Mouse (Mus musculus) neural tube, embryonic 15.5 days (tissue): Measurements from ENCODE around the gene Parvg. TPM values are rescaled to one million over a fixed set of nuclear protein-coding genes. Genes with fewer than 3 reads are reported as not detected.

Experiments used
- ATAC-seq: fragments of 200-750 bp; cut with Nextera tagmentation; 2 replicates; pipeline ENCODE4 v1.8.0; 2017; ENCODE audit warnings: mild to moderate bottlenecking, moderate TSS enrichment, moderate library complexity; ENCODE audit not compliant: low FRiP score
- H3K27ac ChIP-seq: fragments of 300-500 bp; sonication (generic); replicated peaks from 2 replicates; pipeline ENCODE4 v1.5.1; 2015; ENCODE audit warnings: mild to moderate bottlenecking, inconsistent platforms
- H3K27me3 ChIP-seq: fragments of 300-500 bp; sonication (generic); replicated peaks from 2 replicates; pipeline ENCODE4 v1.6.1; 2015; ENCODE audit warnings: inconsistent platforms
- H3K36me3 ChIP-seq: fragments of 300-500 bp; sonication (generic); 2 replicates; pipeline ENCODE4 v1.6.1; 2015; ENCODE audit warnings: inconsistent platforms
- H3K4me1 ChIP-seq: fragments of 300-500 bp; sonication (generic); 2 replicates; pipeline ENCODE4 v1.6.1; 2015; ENCODE audit warnings: inconsistent platforms
- H3K4me2 ChIP-seq: fragments of 300-500 bp; sonication (generic); 2 replicates; pipeline ENCODE4 v1.6.1; 2015; ENCODE audit warnings: inconsistent platforms, mild to moderate bottlenecking, moderate library complexity
- H3K4me3 ChIP-seq: fragments of 300-500 bp; sonication (generic); replicated peaks from 2 replicates; pipeline ENCODE4 v1.5.1; 2015; ENCODE audit warnings: mild to moderate bottlenecking, inconsistent platforms
- H3K9ac ChIP-seq: fragments of 300-500 bp; sonication (generic); replicated peaks from 2 replicates; pipeline ENCODE4 v1.6.1; 2015; ENCODE audit warnings: mild to moderate bottlenecking, inconsistent platforms
- H3K9me3 ChIP-seq: fragments of 300-500 bp; sonication (generic); replicated peaks from 2 replicates; pipeline ENCODE4 v1.6.1; 2016; ENCODE audit warnings: inconsistent platforms
- WGBS: fragments of 180-500 bp; shearing (Covaris S2); methylation state at CpG from one replicate; pipeline ENCODE4 v1.1.7; 2015; ENCODE audit warnings: mixed read lengths; 5-methylcytosine and 5-hydroxymethylcytosine counted together
- polyA plus RNA-seq: library from polyadenylated mRNA; unstranded; fragments of >200 nt; fragmentation: Nextera tagmentation; extraction: Ambion mirVana; gene quantifications from 2 replicates; pipeline ENCODE4 v1.2.1, GENCODE M21; 2015

The Parvg gene
- polyA plus RNA-seq, 1 experiment from 2014 or later, result 1.1 TPM

DNA sequence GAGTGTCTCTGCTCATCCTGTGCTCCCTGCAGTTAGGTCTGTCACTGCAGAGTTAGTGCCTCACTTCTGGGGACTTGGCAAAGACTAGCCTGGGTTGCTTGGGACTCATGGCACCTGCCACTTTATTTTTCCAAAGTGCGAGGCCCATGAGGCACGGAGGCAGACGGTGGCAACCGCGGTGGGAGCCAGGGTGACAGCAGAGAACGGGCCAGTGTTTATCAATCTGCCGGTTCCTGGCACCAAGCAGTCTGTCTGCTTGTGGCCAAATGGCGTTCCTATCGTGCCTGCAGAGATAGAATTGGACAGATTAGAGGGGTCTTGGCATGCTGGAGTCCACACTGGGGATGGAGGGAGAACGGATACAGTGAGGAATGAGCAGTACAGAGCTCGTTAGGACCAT is 13.6 kb upstream of the Parvg start:
- H3K4me2 ChIP-seq, result no peak overlapping the region
- H3K9me3 ChIP-seq, result no peaks in the 10 kb centered on the region
- no peak overlapping the region for H3K4me3 ChIP-seq
- no peak overlapping the region for H3K27ac ChIP-seq
- no peaks in the 10 kb centered on the region; the same call in 1 of the 2 replicates for H3K27me3 ChIP-seq
- no peak for ATAC-seq
- no peaks in the 10 kb centered on the region for H3K36me3 ChIP-seq
- H3K9ac ChIP-seq, result peak overlapping the region; percentile 29; the same call in 1 of the 2 replicates
- peaks cover 42% of the 10 kb centered on the region for H3K4me1 ChIP-seq
- WGBS, result 56% methylated on average over 11 of the region's 11 CpGs

GRCm38 (mm10) chr15:84311295-84312085 is 12.3 kb upstream of the Parvg start:
- ATAC-seq, result no peak
- H3K27ac ChIP-seq, result no peak overlapping the region
- 84% methylated on average over 9 of the region's 9 CpGs for WGBS

DNA sequence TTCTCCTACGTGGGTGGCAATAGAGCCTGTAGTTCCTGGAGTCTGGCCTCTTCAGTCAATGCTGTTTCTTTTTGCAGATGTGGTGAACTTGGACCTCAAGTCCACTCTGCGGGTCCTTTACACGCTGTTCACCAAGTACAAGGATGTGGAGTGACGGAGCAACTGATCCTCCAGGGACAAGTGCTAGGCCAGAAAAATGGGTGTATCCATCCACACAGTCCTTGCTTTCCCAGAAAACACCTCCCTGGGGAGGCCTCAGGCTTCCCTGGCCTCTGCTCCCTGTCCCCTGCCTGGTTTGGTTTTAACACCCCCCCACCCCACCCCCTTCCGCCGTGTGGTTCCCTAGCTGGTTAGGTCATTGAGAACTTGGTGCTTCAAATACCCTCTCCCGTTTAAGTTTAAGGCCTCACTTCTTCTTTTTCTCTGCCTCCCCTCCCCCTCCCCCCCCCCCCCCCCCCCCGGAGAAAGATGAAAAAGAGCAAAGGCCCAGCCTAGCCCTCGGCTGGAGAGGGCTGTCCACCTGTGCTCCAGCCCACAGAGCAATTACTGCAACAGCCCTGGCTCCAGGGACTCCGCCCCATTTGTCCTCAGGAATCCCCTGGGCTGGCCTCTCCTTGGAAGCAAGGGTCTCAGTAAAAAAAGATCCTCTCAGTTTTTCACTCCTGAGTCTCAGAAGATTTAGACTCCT is 10.8 kb upstream of the Parvg start:
- Histone ChIP-seq H3K4me3 (no peak overlapping the region), H3K4me1 (peaks cover 42% of the 10 kb centered on the region), H3K9me3 (no peaks in the 10 kb centered on the region), H3K27me3 (no peaks in the 10 kb centered on the region; the same call in 1 of the 2 replicates), H3K9ac (no peak overlapping the region), H3K36me3 (no peaks in the 10 kb centered on the region), H3K4me2 (no peak overlapping the region), H3K27ac (no peak overlapping the region)
- ATAC-seq, result no peak
- 56% methylated on average over 9 of the region's 10 CpGs for WGBS

More at GRCm38 (mm10) chr15:84311295-84312085, 12.3 kb upstream of the Parvg start:
- Histone ChIP-seq H3K4me1 (peaks cover 42% of the 10 kb centered on the region), H3K4me2 (no peak overlapping the region), H3K4me3 (no peak overlapping the region), H3K36me3 (no peaks in the 10 kb centered on the region), H3K9ac (no peak overlapping the region), H3K9me3 (no peaks in the 10 kb centered on the region), H3K27me3 (no peaks in the 10 kb centered on the region; the same call in 1 of the 2 replicates)

DNA sequence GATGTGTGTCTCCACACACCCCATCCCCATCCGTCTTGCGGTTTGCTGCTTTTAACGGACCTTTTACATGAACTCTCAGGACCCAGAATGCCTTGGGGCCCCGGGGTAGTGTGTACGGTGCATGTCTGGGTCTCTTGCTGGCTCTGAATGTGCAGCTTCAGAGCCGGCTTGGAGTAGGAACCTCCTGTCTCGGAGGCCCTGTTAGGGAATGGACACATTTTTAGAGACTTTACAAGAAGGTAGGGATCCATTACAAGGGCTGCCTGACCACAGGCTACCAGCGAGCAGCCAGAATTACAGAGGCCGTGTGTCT is 10.3 kb upstream of the Parvg start:
- no peak overlapping the region for H3K4me2 ChIP-seq
- ATAC-seq, result no peak
- H3K9me3 ChIP-seq, result no peaks in the 10 kb centered on the region
- no peak overlapping the region for H3K4me3 ChIP-seq
- H3K27me3 ChIP-seq, result no peaks in the 10 kb centered on the region; the same call in 1 of the 2 replicates
- no peaks in the 10 kb centered on the region for H3K36me3 ChIP-seq
- 28% methylated on average over 9 of the region's 9 CpGs for WGBS
- H3K4me1 ChIP-seq, result peaks cover 42% of the 10 kb centered on the region
- H3K9ac ChIP-seq, result no peak overlapping the region
- no peak overlapping the region for H3K27ac ChIP-seq

- no peak for ATAC-seq
- peaks cover 42% of the 10 kb centered on the region for H3K4me1 ChIP-seq
- H3K4me2 ChIP-seq, result no peak overlapping the region
- WGBS, result 21% methylated on average over 18 of the region's 18 CpGs
- peak overlapping the region; percentile 35; the same call in 1 of the 2 replicates for H3K27ac ChIP-seq
- H3K9me3 ChIP-seq, result no peaks in the 10 kb centered on the region
- no peaks in the 10 kb centered on the region for H3K36me3 ChIP-seq
- no peak overlapping the region for H3K9ac ChIP-seq
- H3K27me3 ChIP-seq, result no peaks in the 10 kb centered on the region; the same call in 1 of the 2 replicates
- H3K4me3 ChIP-seq, result no peak overlapping the region
Observed at GRCm38 (mm10) chr15:84314420-84315080, 9.3 kb upstream of the Parvg start.

- Histone ChIP-seq H3K27me3 (no peaks in the 10 kb centered on the region; the same call in 1 of the 2 replicates), H3K27ac (peak overlapping the region; percentile 58), H3K4me2 (no peak overlapping the region), H3K4me1 (peaks cover 37% of the 10 kb centered on the region), H3K4me3 (no peak overlapping the region), H3K9me3 (no peaks in the 10 kb centered on the region), H3K36me3 (no peaks in the 10 kb centered on the region), H3K9ac (no peak overlapping the region)
- WGBS, result 40% methylated on average over 15 of the region's 15 CpGs
- no peak for ATAC-seq
Observed at GRCm38 (mm10) chr15:84315276-84316046, 8.4 kb upstream of the Parvg start.

DNA sequence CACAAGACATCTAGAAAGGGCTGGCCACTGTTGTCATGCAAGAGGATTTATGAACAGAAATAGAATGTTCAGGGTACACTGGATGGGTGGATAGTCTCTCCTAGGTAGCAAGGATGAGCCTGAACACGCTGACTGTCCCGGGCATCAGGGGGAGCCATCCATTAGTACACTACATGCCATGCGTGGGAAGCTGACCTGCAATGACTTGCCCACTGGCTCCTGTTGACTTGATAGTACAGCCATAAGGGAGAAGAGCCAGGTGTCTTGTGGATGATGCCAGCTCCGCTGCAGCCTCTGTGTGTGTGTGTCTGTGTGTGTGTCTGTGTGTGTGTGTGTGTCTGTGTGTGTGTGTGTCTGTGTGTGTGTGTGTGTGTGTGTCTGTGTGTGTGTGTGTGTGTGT is 4.4 kb upstream of the Parvg start:
- no peaks in the 10 kb centered on the region for H3K27me3 ChIP-seq
- H3K4me1 ChIP-seq, result peaks cover 14% of the 10 kb centered on the region
- no peak overlapping the region for H3K27ac ChIP-seq
- no peak overlapping the region for H3K4me3 ChIP-seq
- 93% methylated on average over 4 of the region's 4 CpGs for WGBS
- no peak overlapping the region for H3K9ac ChIP-seq
- H3K36me3 ChIP-seq, result no peaks in the 10 kb centered on the region
- H3K9me3 ChIP-seq, result no peaks in the 10 kb centered on the region
- no peak overlapping the region for H3K4me2 ChIP-seq
- no peak for ATAC-seq

DNA sequence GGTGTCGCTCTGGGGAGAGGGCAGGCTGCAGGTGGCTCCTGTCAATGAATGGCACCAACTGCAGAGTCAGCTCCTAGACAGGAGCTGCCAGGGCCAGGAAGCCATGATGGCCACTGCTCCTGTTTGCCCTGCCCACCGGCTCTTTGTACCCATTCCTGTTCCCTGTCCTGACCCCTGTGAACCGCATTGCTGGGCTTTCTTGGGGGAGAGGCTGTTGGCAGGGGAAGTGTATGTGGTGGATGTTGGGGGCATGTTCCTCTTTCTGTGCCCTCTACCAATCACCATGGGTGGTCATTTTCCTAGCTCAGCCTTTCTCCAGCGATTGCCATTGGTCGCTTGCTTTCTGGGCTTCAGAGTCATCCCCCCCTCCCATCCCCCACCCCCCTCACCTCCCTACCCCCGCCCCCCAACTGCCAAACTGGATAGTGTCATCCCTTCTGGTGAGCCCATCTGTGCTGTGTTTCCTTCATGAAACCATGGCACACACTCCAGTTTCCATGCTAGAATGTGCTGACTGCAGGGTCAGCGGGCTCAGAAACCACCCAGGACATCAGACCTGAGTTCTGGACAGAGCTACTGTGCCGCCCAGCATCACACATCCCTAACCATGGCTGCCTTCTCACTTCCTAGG is 2.2 kb upstream of the Parvg start:
- no peak for ATAC-seq
- Histone ChIP-seq H3K9me3 (no peaks in the 10 kb centered on the region), H3K4me3 (no peak overlapping the region), H3K4me1 (no peaks in the 10 kb centered on the region), H3K9ac (no peak overlapping the region), H3K27me3 (no peaks in the 10 kb centered on the region), H3K27ac (no peak overlapping the region), H3K36me3 (no peaks in the 10 kb centered on the region), H3K4me2 (no peak overlapping the region)
- WGBS, result 86% methylated on average over 8 of the region's 8 CpGs

GRCm38 (mm10) chr15:84324870-84325553 is 1.2 kb downstream of the Parvg start:
- H3K4me3 ChIP-seq, result no peak overlapping the region
- H3K27ac ChIP-seq, result no peak overlapping the region
- no peaks in the 10 kb centered on the region for H3K27me3 ChIP-seq
- no peak for ATAC-seq
- H3K4me2 ChIP-seq, result no peak overlapping the region
- no peaks in the 10 kb centered on the region for H3K36me3 ChIP-seq
- H3K9me3 ChIP-seq, result no peaks in the 10 kb centered on the region
- H3K4me1 ChIP-seq, result no peaks in the 10 kb centered on the region
- 75% methylated on average over 8 of the region's 8 CpGs for WGBS
- no peak overlapping the region for H3K9ac ChIP-seq

DNA sequence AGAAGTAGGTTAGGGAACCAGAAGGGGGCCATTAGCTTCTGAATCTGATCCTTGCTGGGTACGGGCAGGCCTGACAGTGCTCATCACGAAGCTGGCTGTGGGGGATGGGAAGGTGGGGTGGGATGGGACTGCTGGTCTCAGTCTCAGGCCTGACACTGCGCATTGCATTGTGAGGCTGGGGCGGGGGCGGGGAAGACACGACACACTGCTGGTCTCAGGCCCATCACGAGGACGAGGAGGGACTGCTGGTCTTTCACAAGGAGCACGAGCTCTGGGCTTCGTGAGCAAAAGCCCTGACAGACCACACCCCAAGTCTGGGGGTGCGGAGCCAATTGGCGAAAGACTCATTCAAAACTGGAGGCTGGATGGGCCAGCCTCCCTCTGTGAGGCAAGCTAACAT is 1.9 kb downstream of the Parvg start:
- Histone ChIP-seq H3K4me1 (no peaks in the 10 kb centered on the region), H3K36me3 (no peaks in the 10 kb centered on the region), H3K9me3 (no peaks in the 10 kb centered on the region), H3K4me3 (no peak overlapping the region), H3K27ac (no peak overlapping the region), H3K9ac (no peak overlapping the region), H3K4me2 (no peak overlapping the region), H3K27me3 (no peaks in the 10 kb centered on the region)
- 44% methylated on average over 12 of the region's 12 CpGs for WGBS
- no peak for ATAC-seq
